Mouse (Mus musculus) megakaryocyte, adult 5-6 weeks (primary cell): ENCODE results near the gene A930018P22Rik. TPM values are rescaled to one million over a fixed set of nuclear protein-coding genes. Genes with fewer than 3 reads are reported as not detected.
A peak's percentile ranks its signal among the peaks of the same experiment; 100 is the strongest.
"Not testable (repeated sequence)": the region's sequence is repeated elsewhere in the genome, so short reads cannot be mapped to it uniquely, and the experiment has no call there.

Experiments
- ATAC-seq: 2 replicates; pipeline ENCODE4 v1.8.0; 2016; ENCODE audit warnings: mild to moderate bottlenecking, inconsistent platforms; ENCODE audit not compliant: poor library complexity, severe bottlenecking
- total RNA-seq, 2 experiments: library from RNA; stranded (forward) in 1 of 2; stranded (reverse) in 1 of 2; fragments of 153-499, 151-499 nt in 1 of 2; fragments of 221-1000, 200-1000 nt in 1 of 2; gene quantifications; 2 replicates each; pipeline versions ENCODE4 v1.2.3 to v1.2.4; 2015 to 2017

The A930018P22Rik gene
- total RNA-seq (2015) (not detected in 2 replicates), total RNA-seq (2017) (not detected in 2 replicates)

DNA sequence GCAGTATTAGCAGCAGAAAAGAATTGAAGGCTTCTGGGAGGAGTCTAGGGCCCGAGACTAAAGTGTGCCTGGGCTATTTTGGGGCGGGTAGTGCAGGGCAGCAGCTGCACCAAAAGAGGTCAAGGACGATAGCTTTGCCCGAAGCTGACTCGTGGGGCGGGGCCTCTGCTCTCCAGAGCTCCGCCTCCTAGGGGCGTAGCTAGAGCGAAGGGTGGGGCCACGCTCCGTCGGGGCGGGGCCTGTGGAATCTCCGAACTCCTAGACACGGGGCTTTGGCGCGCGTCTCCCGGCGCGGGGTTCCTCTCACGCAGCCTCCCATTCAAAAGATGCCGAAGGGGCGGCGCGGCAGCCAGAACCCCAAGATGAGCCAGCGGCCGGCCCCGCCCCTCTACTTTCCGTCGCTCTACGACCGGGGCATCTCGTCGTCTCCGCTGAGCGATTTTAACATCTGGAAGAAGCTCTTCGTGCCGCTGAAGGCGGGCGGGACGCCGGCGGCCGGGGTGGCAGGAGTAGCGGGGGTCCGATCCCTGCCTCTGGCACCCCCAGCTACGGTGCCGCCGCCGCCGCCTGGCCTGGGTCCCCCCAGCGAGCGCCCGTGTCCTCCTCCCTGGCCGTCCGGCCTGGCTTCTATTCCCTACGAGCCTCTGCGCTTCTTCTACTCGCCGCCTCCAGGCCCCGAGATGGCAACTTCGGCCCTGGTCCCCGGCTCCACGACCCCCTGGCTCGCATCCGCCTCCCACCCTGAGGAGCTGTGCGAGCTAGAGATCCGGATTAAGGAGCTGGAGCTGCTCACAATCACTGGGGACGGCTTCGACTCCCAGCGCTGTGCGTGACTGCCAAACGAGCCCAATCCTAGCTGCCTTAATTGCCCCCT is at the start of gene A930018P22Rik:
TSS of gene A930018P22Rik (plus strand) at position 265 of the 874 bp plus-strand sequence.
- peak; percentile 96 for ATAC-seq

DNA sequence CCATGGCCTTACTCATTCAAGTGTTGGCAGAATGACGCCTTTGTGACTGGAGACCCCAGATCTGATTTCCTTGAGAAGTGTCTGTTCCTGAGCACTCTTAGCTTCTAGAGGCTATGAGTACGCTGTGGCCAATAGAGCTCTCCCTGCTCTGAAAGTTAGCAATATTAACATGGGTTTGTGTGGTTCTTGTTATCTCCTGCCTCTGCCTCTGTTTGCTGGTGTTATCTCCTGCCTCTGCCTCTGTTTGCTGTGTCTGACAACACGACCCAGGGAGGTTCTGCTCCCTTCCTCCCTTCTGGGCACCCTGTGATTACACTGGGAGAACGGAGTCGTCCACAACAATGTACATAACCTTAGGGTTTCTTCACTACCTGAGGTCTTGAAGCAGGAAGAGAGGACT is 44.3 kb upstream of the A930018P22Rik start:
- peak; percentile 43 for ATAC-seq

DNA sequence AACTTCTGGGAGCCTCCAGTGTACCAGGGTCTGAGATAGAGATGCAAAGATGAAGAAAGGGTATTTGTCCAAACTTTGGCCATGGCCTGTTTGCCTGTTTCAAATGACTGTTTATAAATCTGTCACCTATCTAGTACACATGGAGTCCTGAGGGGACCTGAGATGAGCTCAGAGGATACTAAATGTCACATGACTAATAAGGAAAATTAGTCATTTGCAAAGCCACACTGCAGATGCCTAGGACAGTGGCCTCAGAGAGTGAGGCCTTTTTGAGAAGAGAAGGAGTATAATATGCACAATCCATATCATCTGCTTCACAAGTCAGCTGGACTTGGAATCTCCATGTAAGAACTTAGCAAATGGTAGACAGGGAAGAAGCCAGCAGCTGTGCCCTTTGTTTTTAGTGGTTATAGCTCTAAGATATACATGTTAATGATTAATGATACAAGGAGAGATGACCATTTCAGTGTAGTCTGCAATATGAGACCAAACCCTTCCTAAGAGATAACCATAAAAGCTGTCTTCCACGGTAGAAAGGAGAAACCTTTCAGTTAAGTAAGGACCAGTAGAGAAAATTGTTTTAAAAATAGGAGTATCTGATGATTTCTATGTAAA is 41.0 kb upstream of the A930018P22Rik start:
- ATAC-seq = not testable (repeated sequence)

GRCm38 (mm10) chr2:104082474-104082873 is 40.1 kb upstream of the A930018P22Rik start:
- no peak for ATAC-seq

DNA sequence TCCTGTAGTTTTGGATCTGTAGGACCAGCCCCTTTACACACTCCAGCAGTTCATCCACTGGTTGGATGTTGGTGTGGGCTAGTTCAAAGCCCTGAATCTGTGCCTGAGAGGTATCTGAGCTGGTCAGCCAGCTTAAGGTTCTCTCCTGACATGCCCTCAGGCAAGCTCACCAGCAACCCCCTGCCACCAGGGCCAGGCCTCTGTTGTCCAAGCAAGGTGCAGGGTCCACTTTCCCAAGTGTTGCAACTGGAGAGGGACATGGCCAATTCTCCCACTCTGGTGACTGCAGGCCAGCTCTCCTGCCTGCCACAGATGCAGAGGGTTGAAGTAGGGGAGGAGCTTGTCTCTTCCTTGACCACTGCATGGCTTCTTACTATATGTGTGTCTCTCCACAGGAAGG is 38.5 kb upstream of the A930018P22Rik start:
- ATAC-seq = not testable (repeated sequence)

DNA sequence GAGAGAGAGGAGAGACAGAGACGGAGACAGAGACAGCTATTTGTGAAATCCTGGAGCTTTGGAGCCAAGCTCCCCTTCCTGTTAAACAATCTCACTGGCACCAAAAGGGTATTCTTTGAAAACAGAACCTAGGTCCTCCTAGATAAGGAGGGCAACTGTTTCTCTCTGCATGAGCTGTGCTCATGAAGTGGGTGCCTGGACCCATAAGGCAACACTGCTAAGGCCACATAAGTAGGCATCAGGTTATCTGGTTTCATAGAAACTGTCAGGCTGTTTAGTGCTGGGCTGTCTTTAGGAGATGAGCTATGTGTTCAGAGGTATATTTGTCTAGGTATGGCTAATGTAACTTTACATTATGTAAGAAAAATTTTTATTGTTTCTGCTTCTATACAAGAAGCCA is 35.0 kb upstream of the A930018P22Rik start:
- not testable (repeated sequence) for ATAC-seq

GRCm38 (mm10) chr2:104093305-104093704 is 29.3 kb upstream of the A930018P22Rik start:
- ATAC-seq = no peak

- peak; percentile 81 for ATAC-seq
These were observed 26.8 kb upstream of the A930018P22Rik start, which contains the start of gene Cd59a for GRCm38 (mm10) chr2:104095741-104096213. Gene Cd59a (plus strand): TSS chr2:104095801.

DNA sequence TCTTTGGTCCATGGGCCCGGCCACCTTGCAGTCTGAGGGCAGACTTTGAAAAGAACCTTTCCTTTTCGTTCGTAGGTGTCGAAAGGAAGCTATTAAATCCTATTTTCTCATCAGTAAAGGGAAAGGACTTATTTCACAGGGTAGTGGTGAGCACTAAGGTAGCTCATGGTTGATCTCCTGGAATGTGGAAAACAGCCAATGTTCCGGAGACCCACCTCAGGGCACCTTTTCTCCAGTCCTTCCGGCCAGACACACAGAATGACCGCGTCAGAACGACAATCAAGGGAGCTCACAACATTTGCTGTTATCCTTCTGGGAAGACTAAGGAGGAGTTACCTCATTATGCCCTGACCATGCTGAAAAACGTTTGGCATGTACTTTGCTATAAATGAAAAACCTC is 26.3 kb upstream of the A930018P22Rik start:
- no peak for ATAC-seq

- not testable (repeated sequence) for ATAC-seq
These were observed 25.8 kb upstream of the A930018P22Rik start for GRCm38 (mm10) chr2:104096796-104097195.

GRCm38 (mm10) chr2:104097396-104097795 is 25.2 kb upstream of the A930018P22Rik start:
- ATAC-seq = not testable (repeated sequence)

GRCm38 (mm10) chr2:104098529-104099230 is 23.9 kb upstream of the A930018P22Rik start:
- peak; percentile 39 for ATAC-seq

- no peak for ATAC-seq
These were observed 23.4 kb upstream of the A930018P22Rik start for GRCm38 (mm10) chr2:104099231-104099585.

- ATAC-seq = no peak
These were observed 22.6 kb upstream of the A930018P22Rik start for GRCm38 (mm10) chr2:104099946-104100345.

DNA sequence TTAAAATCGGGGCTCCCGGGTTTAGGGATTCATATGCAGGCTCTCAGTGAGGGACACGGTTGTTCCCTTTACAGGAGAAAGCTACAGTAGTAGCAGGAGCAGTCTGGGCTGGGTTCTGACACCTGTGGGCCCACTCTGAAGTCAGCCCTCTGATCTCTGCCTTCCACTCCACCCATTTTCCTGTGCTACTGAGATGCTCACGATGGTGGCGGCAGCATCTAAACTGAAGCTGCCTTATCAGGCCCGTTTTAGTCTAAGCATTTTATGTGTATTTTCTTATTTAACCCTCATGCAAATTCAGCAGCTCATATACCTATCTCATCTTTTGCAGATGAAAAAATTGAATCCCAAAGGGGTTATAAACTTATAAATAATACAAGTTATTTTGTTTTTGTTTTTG is 17.8 kb upstream of the A930018P22Rik start:
- no peak for ATAC-seq

DNA sequence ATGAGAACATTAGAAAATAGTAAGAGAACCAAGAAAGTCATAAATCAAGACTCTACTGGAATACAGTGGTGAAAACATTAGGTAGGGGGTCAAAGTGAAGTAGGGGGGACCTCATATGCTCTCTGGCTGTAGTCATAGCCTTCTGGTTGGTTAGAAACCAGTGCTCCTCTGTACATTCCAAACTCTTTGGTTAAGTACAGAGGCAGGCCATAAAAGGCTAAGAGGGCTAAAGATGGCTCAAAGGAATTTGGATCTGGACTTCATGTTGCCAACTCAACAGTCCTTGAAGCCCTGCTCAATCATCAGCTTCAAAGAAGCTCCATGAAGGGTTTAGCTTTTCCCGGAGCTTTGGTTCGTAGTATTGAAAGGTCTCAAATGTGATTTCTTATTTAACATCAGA is 13.5 kb upstream of the A930018P22Rik start:
- ATAC-seq = not testable (repeated sequence)

DNA sequence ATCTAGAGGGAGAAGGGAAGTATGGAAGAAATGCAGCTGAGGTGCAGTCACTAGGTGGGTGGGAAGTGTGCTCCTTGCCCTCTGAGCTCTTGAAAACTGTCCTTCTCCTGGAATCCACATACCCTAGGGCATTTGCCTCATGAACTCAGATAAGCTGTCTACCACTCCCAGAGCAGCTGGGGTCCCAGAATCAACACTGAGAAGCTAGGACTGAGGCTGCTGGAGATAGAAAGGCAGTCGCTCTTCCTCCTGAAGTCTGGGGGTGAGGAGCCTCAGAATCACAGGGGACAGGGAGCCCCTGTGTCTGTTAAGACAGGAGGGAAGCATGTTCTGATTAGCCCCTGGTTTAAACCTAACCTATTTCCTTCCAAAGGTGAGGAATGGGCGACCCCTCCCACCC is 13.0 kb upstream of the A930018P22Rik start:
- ATAC-seq = no peak

GRCm38 (mm10) chr2:104110031-104110430 is 12.5 kb upstream of the A930018P22Rik start:
- ATAC-seq = no peak

DNA sequence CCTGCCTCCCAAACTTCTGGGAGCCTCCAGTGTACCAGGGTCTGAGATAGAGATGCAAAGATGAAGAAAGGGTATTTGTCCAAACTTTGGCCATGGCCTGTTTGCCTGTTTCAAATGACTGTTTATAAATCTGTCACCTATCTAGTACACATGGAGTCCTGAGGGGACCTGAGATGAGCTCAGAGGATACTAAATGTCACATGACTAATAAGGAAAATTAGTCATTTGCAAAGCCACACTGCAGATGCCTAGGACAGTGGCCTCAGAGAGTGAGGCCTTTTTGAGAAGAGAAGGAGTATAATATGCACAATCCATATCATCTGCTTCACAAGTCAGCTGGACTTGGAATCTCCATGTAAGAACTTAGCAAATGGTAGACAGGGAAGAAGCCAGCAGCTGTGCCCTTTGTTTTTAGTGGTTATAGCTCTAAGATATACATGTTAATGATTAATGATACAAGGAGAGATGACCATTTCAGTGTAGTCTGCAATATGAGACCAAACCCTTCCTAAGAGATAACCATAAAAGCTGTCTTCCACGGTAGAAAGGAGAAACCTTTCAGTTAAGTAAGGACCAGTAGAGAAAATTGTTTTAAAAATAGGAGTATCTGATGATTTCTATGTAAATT is 11.3 kb upstream of the A930018P22Rik start:
- not testable (repeated sequence) for ATAC-seq

- not testable (repeated sequence) for ATAC-seq
These were observed 9.0 kb upstream of the A930018P22Rik start for GRCm38 (mm10) chr2:104113563-104113962.

DNA sequence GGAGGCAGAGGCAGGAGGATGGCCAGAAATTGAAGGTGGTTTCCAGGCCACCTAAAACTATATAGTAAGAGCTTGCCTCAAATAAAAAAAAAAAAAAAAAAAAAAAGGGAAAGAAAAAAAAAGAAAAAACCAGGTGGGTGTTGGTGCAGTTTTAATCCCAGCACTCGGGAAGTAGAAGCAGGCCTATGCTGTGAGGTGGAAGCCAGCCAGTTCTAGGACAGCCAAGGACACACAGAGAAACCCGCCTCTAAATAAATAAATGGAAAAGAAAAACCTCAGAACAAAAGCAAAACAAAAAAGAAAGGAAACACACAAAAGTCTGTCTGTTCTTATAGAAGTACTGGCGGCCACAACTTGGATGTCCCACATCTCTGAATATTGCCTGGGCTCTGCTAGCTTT is 7.7 kb upstream of the A930018P22Rik start:
- ATAC-seq = no peak
